Mouse (Mus musculus): ENCODE measurements around the gene Peli1. TPM values are rescaled to one million over a fixed set of nuclear protein-coding genes. Genes with fewer than 3 reads are reported as not detected.
"Not testable (repeated sequence)": the region's sequence is repeated elsewhere in the genome, so short reads cannot be mapped to it uniquely, and the experiment has no call there.

The Peli1 gene
- polyA plus RNA-seq, 1 experiment = 113 TPM

DNA sequence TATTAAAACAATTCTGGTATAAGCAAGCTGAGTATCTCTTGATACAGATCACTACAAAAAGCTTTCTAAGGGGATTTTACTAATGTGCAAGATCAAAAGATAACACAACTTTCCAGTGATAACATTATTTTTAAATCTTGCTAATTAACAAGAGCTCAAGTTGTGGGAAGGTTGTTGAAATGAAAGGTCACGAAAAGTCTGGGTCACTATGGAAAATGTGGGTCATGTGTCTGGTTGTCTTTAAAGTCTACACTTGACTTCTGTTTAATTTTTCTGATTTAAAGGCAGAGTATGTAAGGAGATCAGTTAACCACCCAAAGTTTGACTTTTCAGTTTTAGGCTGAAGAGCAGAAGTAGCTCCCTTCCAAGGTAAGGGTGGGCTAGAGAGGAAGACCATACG is 90.5 kb downstream of the Peli1 start:
- Histone ChIP-seq H3K4me1 (ENCODE audit: control insufficient read depth, insufficient read depth, insufficient read length, low read length) (no peaks in the 10 kb centered on the region), H3K36me3 (ENCODE audit: control insufficient read depth, insufficient read depth, low read length) (no peaks in the 10 kb centered on the region), H3K27ac (ENCODE audit: insufficient read depth, low read depth, low read length) (no peak overlapping the region), H3K27me3 (ENCODE audit: control insufficient read depth, insufficient read depth, low read length) (no peaks in the 10 kb centered on the region), H3K4me3 (ENCODE audit: low read depth, low read length) (no peak overlapping the region)
- TF ChIP-seq POLR2A (IDR thresholded peaks at IDR 0.05; ENCODE audit: low read depth, low read length) (no peak), CTCF (IDR thresholded peaks at IDR 0.05; ENCODE audit: extremely low read depth, insufficient read length, insufficient replicate concordance, low read depth, low read length) (no peak)
- WGBS = 91% methylated on average over 2 of the region's 2 CpGs

DNA sequence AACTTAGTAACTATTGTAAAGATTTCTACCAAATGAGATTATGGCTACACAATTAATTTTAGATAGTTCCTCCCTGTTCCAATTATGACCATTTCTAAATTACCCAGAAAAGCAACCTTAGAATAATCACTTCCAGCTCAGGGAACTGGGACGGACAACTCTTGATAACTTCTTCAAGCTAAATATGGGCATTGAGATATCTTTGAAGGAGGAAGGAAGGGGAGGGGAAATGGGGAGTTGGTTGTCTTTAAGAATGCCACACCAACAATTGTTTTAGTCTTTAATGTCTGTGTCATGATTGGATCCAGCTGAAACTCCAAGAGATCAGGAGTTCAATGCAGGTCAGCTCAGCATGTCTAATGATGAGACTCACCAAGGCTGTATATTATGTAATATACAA is 91.6 kb downstream of the Peli1 start:
- Histone ChIP-seq H3K4me1 (ENCODE audit: control insufficient read depth, insufficient read depth, insufficient read length, low read length) (no peaks in the 10 kb centered on the region), H3K27me3 (ENCODE audit: control insufficient read depth, insufficient read depth, low read length) (no peaks in the 10 kb centered on the region), H3K27ac (ENCODE audit: insufficient read depth, low read depth, low read length) (no peak overlapping the region), H3K36me3 (ENCODE audit: control insufficient read depth, insufficient read depth, low read length) (no peaks in the 10 kb centered on the region), H3K4me3 (ENCODE audit: low read depth, low read length) (no peak overlapping the region)
- no peak for TF ChIP-seq POLR2A (IDR thresholded peaks at IDR 0.05; ENCODE audit: low read depth, low read length)
- no peak for TF ChIP-seq CTCF (IDR thresholded peaks at IDR 0.05; ENCODE audit: extremely low read depth, insufficient read length, insufficient replicate concordance, low read depth, low read length)
- whole genome bisulfite sequencing = 60% methylated on average over 1 of the region's 1 CpGs

DNA sequence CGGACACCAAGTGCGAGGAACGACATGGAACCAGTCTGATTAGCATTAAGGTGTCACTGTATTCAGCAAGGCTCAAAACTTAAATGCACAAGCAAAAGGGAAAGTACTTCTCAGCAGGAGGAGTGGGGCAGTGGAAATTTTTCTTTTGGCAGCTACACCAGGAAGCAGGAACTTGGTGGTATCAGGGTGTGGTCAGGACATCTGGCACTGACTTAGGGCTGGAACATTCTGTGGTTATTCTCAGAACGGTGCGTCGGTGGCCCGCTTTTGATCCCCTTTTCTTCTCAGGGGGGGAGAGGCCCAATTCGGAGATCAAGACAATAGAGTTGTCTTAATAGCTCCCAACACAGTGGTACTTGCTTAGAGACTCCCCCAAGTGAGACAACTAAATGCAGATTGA is 100.7 kb downstream of the Peli1 start:
- 75% methylated on average over 8 of the region's 8 CpGs for WGBS
- not testable (repeated sequence) for H3K4me3 ChIP-seq (ENCODE audit: low read depth, low read length); H3K36me3 ChIP-seq (ENCODE audit: control insufficient read depth, insufficient read depth, low read length); H3K4me1 ChIP-seq (ENCODE audit: control insufficient read depth, insufficient read depth, insufficient read length, low read length); H3K27me3 ChIP-seq (ENCODE audit: control insufficient read depth, insufficient read depth, low read length); H3K27ac ChIP-seq (ENCODE audit: insufficient read depth, low read depth, low read length)

DNA sequence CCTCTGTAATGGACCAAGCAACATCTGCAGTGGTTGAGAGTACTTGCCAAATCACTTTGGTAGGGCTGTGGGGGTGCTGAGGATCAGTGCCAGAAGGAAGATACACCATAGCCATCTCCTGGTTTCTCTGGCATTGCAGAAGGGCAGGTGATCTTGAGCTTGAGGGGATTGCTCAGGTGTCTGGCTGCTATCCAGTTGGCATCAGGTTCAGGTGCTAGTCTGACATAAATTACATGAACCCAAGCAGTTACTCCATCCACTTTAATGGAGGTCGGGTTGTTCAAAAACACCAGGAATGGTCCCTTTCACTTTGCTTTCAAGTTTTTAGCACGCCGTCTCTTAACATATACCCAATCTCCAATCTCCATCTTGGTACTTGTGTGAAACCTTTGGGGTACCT is 103.8 kb downstream of the Peli1 start:
- no peaks in the 10 kb centered on the region for H3K4me1 ChIP-seq (ENCODE audit: control insufficient read depth, insufficient read depth, insufficient read length, low read length)
- no peak for TF ChIP-seq CTCF (IDR thresholded peaks at IDR 0.05; ENCODE audit: extremely low read depth, insufficient read length, insufficient replicate concordance, low read depth, low read length)
- TF ChIP-seq POLR2A (IDR thresholded peaks at IDR 0.05; ENCODE audit: low read depth, low read length) = no peak
- no peaks in the 10 kb centered on the region for H3K36me3 ChIP-seq (ENCODE audit: control insufficient read depth, insufficient read depth, low read length)
- H3K4me3 ChIP-seq (ENCODE audit: low read depth, low read length) = no peak overlapping the region
- 90% methylated on average over 3 of the region's 3 CpGs for WGBS
- no peak overlapping the region for H3K27ac ChIP-seq (ENCODE audit: insufficient read depth, low read depth, low read length)
- H3K27me3 ChIP-seq (ENCODE audit: control insufficient read depth, insufficient read depth, low read length) = no peaks in the 10 kb centered on the region

Other genes with a start within 250 kb of the Peli1 start
- 4.4 and 9.8 TPM in 2 replicates for gene Vps54, start 148.0 kb downstream of the Peli1 start, polyA plus RNA-seq (2012; rRNA removed)